Comparison of ENCODE assay signal across 8 mouse cellular contexts in the genomic region with DNA sequence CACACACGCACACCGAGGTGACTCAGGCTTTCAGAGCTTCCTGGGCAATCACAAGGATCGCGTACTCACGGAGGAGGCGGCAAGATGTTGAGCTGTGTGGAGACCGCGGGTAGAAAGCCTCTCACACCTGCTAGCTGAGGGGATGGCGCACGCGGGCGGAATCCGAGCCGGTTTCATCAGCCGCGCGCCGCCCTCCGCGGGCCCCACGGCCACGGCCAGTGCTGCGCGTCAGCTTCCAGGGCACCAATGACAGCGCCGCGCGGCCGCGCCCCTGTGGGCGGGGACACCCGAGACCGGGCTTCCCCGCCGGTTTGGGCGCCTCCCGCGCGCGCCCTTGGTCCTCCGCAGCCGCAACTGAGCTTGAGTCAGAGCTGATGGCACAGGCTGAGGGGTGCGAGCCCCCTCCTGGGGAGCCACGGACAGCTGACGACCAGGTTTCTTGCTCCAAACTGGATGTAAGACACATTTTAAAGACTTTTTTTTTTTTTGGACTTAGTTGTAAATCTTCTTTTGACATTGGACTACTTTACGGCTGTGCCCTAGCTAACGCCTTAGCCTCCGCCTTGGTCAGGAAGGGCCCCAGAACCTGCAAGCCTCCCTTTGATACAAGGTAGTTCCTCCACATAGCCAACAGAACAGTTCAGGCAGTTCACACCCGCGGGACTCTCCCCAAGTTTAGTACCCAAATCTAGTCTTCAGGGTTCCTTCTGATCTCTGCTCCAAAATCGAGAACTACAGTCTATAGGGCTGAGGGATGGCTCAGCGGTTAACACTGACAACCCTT. TPM values are rescaled to one million over a fixed set of nuclear protein-coding genes. Genes with fewer than 3 reads are reported as not detected.
DNase-seq lines count a peak whose midpoint lies in the region; ATAC-seq and TF ChIP-seq lines count a peak whose summit lies in the region.

TSS of gene Slc7a1 (minus strand) at position 245 of the 784 bp plus-strand sequence.

- H3K4me1 ChIP-seq in MEL (ENCODE audit: control insufficient read depth in 1 of 2, insufficient read depth in 2 of 2, low read length in 2 of 2) = peaks cover 8 to 15% of the 10 kb centered on the region in 2 experiments; a peak in 3 of 4 replicates
- no peaks in the 10 kb centered on the region for H3K4me1 ChIP-seq in cerebellum, adult 2 months (ENCODE audit: control insufficient read depth, insufficient read depth, low read length)
- no peaks in the 10 kb centered on the region; the same call in 1 of the 2 replicates for H3K4me1 ChIP-seq in lung, postnatal 0 days (ENCODE audit: insufficient read depth, low read depth, low read length)

- TF ChIP-seq EP300 in MEL (IDR thresholded peaks at IDR 0.05; ENCODE audit: low read depth in 1 of 2, low read length in 2 of 2) = no peak
- TF ChIP-seq EP300 in lung, postnatal 0 days (IDR thresholded peaks at IDR 0.05) = no peak

- peak within 1 kb of the TSS; percentile 98 for H3K4me2 ChIP-seq in lung, postnatal 0 days (replicated peaks; ENCODE audit: low read depth, low read length)

- no peaks in the 10 kb centered on the region for H3K9me3 ChIP-seq in MEL (replicated peaks; ENCODE audit: insufficient read depth, low read length)
- no peaks in the 10 kb centered on the region for H3K9me3 ChIP-seq in lung, postnatal 0 days (ENCODE audit: low read length)

- TF ChIP-seq CTCF in MEL (IDR thresholded peaks at IDR 0.05 in 2 of 3, conservative IDR thresholded peaks at IDR 0.05 in 1 of 3; ENCODE audit: control insufficient read depth in 1 of 3, insufficient read depth in 1 of 3, low read depth in 2 of 3, low read length in 3 of 3, poor library complexity in 1 of 3, severe bottlenecking in 1 of 3) = no peak
- no peak for TF ChIP-seq CTCF in cerebellum, adult 2 months (IDR thresholded peaks at IDR 0.05; ENCODE audit: borderline replicate concordance, insufficient read depth, low read depth, low read length)
- TF ChIP-seq CTCF in lung, postnatal 0 days (IDR thresholded peaks at IDR 0.05) = peak; percentile 12; the same call in 1 of the 2 replicates

- no peaks in the 10 kb centered on the region for H3K27me3 ChIP-seq in MEL (ENCODE audit: control insufficient read depth in 1 of 2, insufficient read depth in 2 of 2, low read length in 2 of 2)
- no peaks in the 10 kb centered on the region for H3K27me3 ChIP-seq in cerebellum, adult 2 months (ENCODE audit: control insufficient read depth, insufficient read depth, low read length)
- H3K27me3 ChIP-seq in lung, postnatal 0 days (replicated peaks; ENCODE audit: insufficient read depth, low read length) = no peaks in the 10 kb centered on the region

- ATAC-seq in hematopoietic stem cell, adult 5-6 weeks (replicated peaks in 1 of 2; ENCODE audit: insufficient read depth in 1 of 2, low FRiP score in 2 of 2, low TSS enrichment in 1 of 2, low read depth in 1 of 2, poor library complexity in 2 of 2, severe bottlenecking in 2 of 2) = peak; percentile 73 to 82
- ATAC-seq in lung, postnatal 0 days = peak; percentile 96

- WGBS in cerebellum, adult 2 months = 2% methylated on average over 52 of the region's 52 CpGs
- 2% methylated on average over 50 of the region's 52 CpGs for WGBS in lung, postnatal 0 days

- H3K27ac ChIP-seq in MEL (ENCODE audit: control insufficient read depth, low read depth, low read length) = peak within 1 kb of the TSS; percentile 83
- H3K27ac ChIP-seq in cerebellum, adult 2 months (ENCODE audit: insufficient read depth, low read length) = no peak within 1 kb of the TSS
- H3K27ac ChIP-seq in lung, postnatal 0 days (ENCODE audit: low read length) = peak within 1 kb of the TSS; percentile 57

- no peak for TF ChIP-seq RAD21 in MEL (IDR thresholded peaks at IDR 0.05; ENCODE audit: low read depth, low read length)

- H3K9ac ChIP-seq in MEL (ENCODE audit: control insufficient read depth, low read depth, low read length, poor library complexity, severe bottlenecking) = peak within 1 kb of the TSS; percentile 87
- peak within 1 kb of the TSS; percentile 44 for H3K9ac ChIP-seq in lung, postnatal 0 days (replicated peaks; ENCODE audit: low read depth)

- DNase-seq in MEL (ENCODE audit: low read depth, low spot score) = peak; percentile 94
- DNase-seq in cerebellum, adult 2 months = peak; percentile 86 to 89
- DNase-seq in forelimb bud, embryonic 11.5 days (ENCODE audit: low read depth, low spot score) = peak; percentile 78
- DNase-seq in layer of hippocampus, adult 9-11 months = peak; percentile 88
- peak; percentile 92 for DNase-seq in lung, postnatal 0 days (ENCODE audit: low spot score)
- DNase-seq in ovary, postnatal 14 days (ENCODE audit: low spot score) = peak; percentile 83
- DNase-seq in thymus, postnatal 14 days = peak; percentile 95

- TF ChIP-seq POLR2A in MEL (IDR thresholded peaks at IDR 0.05; ENCODE audit: control insufficient read depth in 1 of 2, insufficient read depth in 1 of 2, low read depth in 1 of 2, low read length in 2 of 2, poor library complexity in 1 of 2) = peak; percentile 85 to 89; a peak in 3 of 4 replicates
- peak; percentile 48; the same call in 1 of the 2 replicates for TF ChIP-seq POLR2A in cerebellum, adult 2 months (IDR thresholded peaks at IDR 0.05; ENCODE audit: borderline replicate concordance, insufficient read depth, low read length)

- H3K36me3 ChIP-seq in MEL (ENCODE audit: control insufficient read depth in 1 of 2, insufficient read depth in 2 of 2, low read length in 2 of 2) = peaks cover 7 to 24% of the 10 kb centered on the region in 2 experiments
- no peaks in the 10 kb centered on the region for H3K36me3 ChIP-seq in lung, postnatal 0 days (ENCODE audit: insufficient read depth, low read length)

- H3K4me3 ChIP-seq in MEL (ENCODE audit: control insufficient read depth in 1 of 2, insufficient read depth in 1 of 2, low read depth in 2 of 2, low read length in 2 of 2) = peak within 1 kb of the TSS; percentile 72 to 99
- peak within 1 kb of the TSS; percentile 79 for H3K4me3 ChIP-seq in cerebellum, adult 2 months (replicated peaks; ENCODE audit: insufficient read depth, low read depth, low read length)
- peak within 1 kb of the TSS; percentile 64 for H3K4me3 ChIP-seq in lung, postnatal 0 days (ENCODE audit: low read depth, low read length)

- peaks cover 46% of the 10 kb centered on the region for H3K79me2 ChIP-seq in MEL (ENCODE audit: control insufficient read depth, insufficient read depth, low read length, poor library complexity)

TF ChIP-seq in MEL, 35 proteins besides CTCF, POLR2A, EP300 and RAD21:
- TF ChIP-seq MEF2A (IDR thresholded peaks at IDR 0.05; ENCODE audit: extremely low read depth, insufficient replicate concordance, low read depth, low read length, poor library complexity, severe bottlenecking) = no peak
- TF ChIP-seq ETS1 (IDR thresholded peaks at IDR 0.05; ENCODE audit: low read depth, low read length) = 0 out of 2 replicates have a peak, but pooled peaks have one; percentile 36
- peak; percentile 1; the same call in 1 of the 2 replicates for TF ChIP-seq RCOR1 (IDR thresholded peaks at IDR 0.05; ENCODE audit: low read depth, low read length)
- TF ChIP-seq POLR2AphosphoS5 (IDR thresholded peaks at IDR 0.05; ENCODE audit: borderline replicate concordance, low read depth, low read length) = 0 out of 2 replicates have a peak, but pooled peaks have one; percentile 73
- peak; percentile 84 for TF ChIP-seq MAX (IDR thresholded peaks at IDR 0.05; ENCODE audit: low read length)
- TF ChIP-seq USF1 (IDR thresholded peaks at IDR 0.05; ENCODE audit: low read depth, low read length) = 0 out of 2 replicates have a peak, but pooled peaks have one; percentile 17
- TF ChIP-seq JUND (IDR thresholded peaks at IDR 0.05; ENCODE audit: low read depth, low read length) = no peak
- peak; percentile 61; the same call in 1 of the 2 replicates for TF ChIP-seq HCFC1 (IDR thresholded peaks at IDR 0.05; ENCODE audit: low read depth, low read length)
- peak; percentile 69 for TF ChIP-seq ZNF384 (IDR thresholded peaks at IDR 0.05; ENCODE audit: low read depth, low read length)
- TF ChIP-seq GATA1 (IDR thresholded peaks at IDR 0.05; ENCODE audit: low read depth, low read length) = no peak
- peak; percentile 90 for TF ChIP-seq NELFE (IDR thresholded peaks at IDR 0.05; ENCODE audit: low read depth, low read length)
- peak; percentile 54; the same call in 1 of the 2 replicates for TF ChIP-seq CHD1 (IDR thresholded peaks at IDR 0.05; ENCODE audit: low read depth, low read length)
- no peak for TF ChIP-seq SMC3 (IDR thresholded peaks at IDR 0.05; ENCODE audit: low read depth, low read length)
- TF ChIP-seq NRF1 (IDR thresholded peaks at IDR 0.05; ENCODE audit: insufficient read depth, low read depth, low read length, poor library complexity, severe bottlenecking) = peak; percentile 47; the same call in 1 of the 2 replicates
- TF ChIP-seq SIN3A (IDR thresholded peaks at IDR 0.05; ENCODE audit: low read length) = peak; percentile 51
- 0 out of 2 replicates have a peak, but pooled peaks have one; percentile 53 for TF ChIP-seq TCF12 (IDR thresholded peaks at IDR 0.05; ENCODE audit: low read depth, low read length)
- TF ChIP-seq POLR2AphosphoS2 (IDR thresholded peaks at IDR 0.05; ENCODE audit: low read length) = peak; percentile 81; the same call in 1 of the 2 replicates
- TF ChIP-seq E2F4 (IDR thresholded peaks at IDR 0.05; ENCODE audit: borderline replicate concordance, low read depth, low read length) = 0 out of 2 replicates have a peak, but pooled peaks have one; percentile 74

RNA-seq across cellular contexts. Expression of gene Slc7a1, which starts in this region (rescaled TPM):
- 64.1 and 90.2 TPM in 2 replicates for total RNA-seq in MEL (2012; rRNA removed)
- polyA plus RNA-seq in MEL (2012; ENCODE audit: insufficient read depth in 1 of 2, insufficient read length in 2 of 2, low read depth in 1 of 2, low replicate concordance in 2 of 2, missing spikeins in 1 of 2) = 100 to 1,000 TPM in 1 of 2 experiments, 10 to 100 TPM in 1; 80.9 to 133 TPM
- 10.5 and 10.7 TPM in 2 replicates for polyA plus RNA-seq in cerebellum, adult 2 months (2012; rRNA removed)
- total RNA-seq in hematopoietic stem cell, adult 5-6 weeks (2017) = 18.3 and 23.1 TPM in 2 replicates
- polyA plus RNA-seq in lung, postnatal 0 days (2015; fragmentation: Nextera tagmentation; extraction: Ambion mirVana) = 5.8 and 6.0 TPM in 2 replicates
